Mouse (Mus musculus): Measurements from ENCODE around the gene Map2k6.

The Map2k6 gene

DNA sequence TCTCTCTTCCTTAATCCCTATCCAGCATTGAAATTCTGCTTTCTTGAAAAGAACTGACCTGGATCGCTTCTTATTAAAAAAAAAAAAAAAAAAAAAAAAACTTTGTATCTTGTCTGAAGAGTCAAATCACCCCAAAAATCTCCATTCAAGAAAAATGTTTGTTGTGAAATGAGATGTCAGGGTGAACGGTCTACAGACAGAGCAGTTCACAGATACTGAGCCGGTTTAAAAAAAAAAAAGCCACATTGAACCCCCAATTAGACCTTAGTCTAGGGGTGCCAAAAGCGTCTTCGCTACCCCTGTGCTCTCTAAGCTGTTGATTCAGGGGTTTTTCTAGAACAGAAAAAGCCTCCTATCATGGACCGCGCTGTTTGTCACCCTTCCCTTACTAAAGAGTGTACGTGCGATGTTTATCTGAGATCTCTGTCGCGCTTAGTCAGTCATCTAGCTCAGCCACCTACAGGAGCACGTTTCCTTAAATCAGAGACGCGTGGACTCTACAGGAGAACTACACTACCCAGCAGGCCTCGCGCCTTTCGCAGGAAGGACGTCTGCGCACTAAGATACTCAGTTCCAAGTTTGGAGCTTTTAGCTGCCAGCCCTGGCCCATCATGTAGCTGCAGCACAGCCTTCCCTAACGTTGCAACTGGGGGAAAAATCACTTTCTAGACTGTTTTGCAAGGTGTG lies at the start of gene Map2k6:
TSS of gene Map2k6 (plus strand) at position 570 of the 687 bp plus-strand sequence.
- in situ Hi-C loops (cut with MboI; ENCODE audit: low pct_unique_long_range_greater_than_20kb in 1 of 2, low sequenced_read_pairs in 2 of 2, unreplicated experiment in 1 of 2), result no loop called here

GRCm38 (mm10) chr11:110354261-110354660 lies 44.7 kb upstream of the Map2k6 start:
- in situ Hi-C loops (cut with MboI; ENCODE audit: low pct_unique_long_range_greater_than_20kb in 1 of 2, low sequenced_read_pairs in 2 of 2, unreplicated experiment in 1 of 2), result loop anchor here in 1 of 2 experiments (10.0 to 25.0 kb wide), 2 partner anchors 69 to 708 kb away; partner anchors contain the start of gene Kcnj2

- in situ Hi-C loops (cut with MboI; ENCODE audit: low pct_unique_long_range_greater_than_20kb in 1 of 2, low sequenced_read_pairs in 2 of 2, unreplicated experiment in 1 of 2), result loop anchor here in 1 of 2 experiments (10.0 to 25.0 kb wide), 2 partner anchors 70 to 707 kb away; partner anchors contain the start of gene Kcnj2
Measured at GRCm38 (mm10) chr11:110355131-110355530, 43.8 kb upstream of the Map2k6 start.

GRCm38 (mm10) chr11:110357756-110358551 lies 41.0 kb upstream of the Map2k6 start:
- in situ Hi-C loops (cut with MboI; ENCODE audit: low pct_unique_long_range_greater_than_20kb in 1 of 2, low sequenced_read_pairs in 2 of 2, unreplicated experiment in 1 of 2), result loop anchor here in 1 of 2 experiments (10.0 to 25.0 kb wide), 2 partner anchors 73 to 704 kb away; partner anchors contain the start of gene Kcnj2

GRCm38 (mm10) chr11:110365016-110365415 lies 33.9 kb upstream of the Map2k6 start:
- in situ Hi-C loops (cut with MboI; ENCODE audit: low pct_unique_long_range_greater_than_20kb in 1 of 2, low sequenced_read_pairs in 2 of 2, unreplicated experiment in 1 of 2), result loop anchor here (10.0 to 25.0 kb wide), 2 partner anchors 130 to 697 kb away; partner anchors contain the start of gene Kcnj2 (in 1 of the 2)

GRCm38 (mm10) chr11:110366902-110367301 lies 32.0 kb upstream of the Map2k6 start:
- in situ Hi-C loops (cut with MboI; ENCODE audit: low pct_unique_long_range_greater_than_20kb in 1 of 2, low sequenced_read_pairs in 2 of 2, unreplicated experiment in 1 of 2), result loop anchor here (10.0 to 25.0 kb wide), 2 partner anchors 128 to 695 kb away; partner anchors contain the start of gene Kcnj2 (in 1 of the 2)

- in situ Hi-C loops (cut with MboI; ENCODE audit: low pct_unique_long_range_greater_than_20kb in 1 of 2, low sequenced_read_pairs in 2 of 2, unreplicated experiment in 1 of 2), result loop anchor here (10.0 to 25.0 kb wide), 2 partner anchors 127 to 695 kb away; partner anchors contain the start of gene Kcnj2 (in 1 of the 2)
Measured at GRCm38 (mm10) chr11:110367638-110368037, 31.3 kb upstream of the Map2k6 start.

- in situ Hi-C loops (cut with MboI; ENCODE audit: low pct_unique_long_range_greater_than_20kb in 1 of 2, low sequenced_read_pairs in 2 of 2, unreplicated experiment in 1 of 2), result loop anchor here (10.0 to 25.0 kb wide), 2 partner anchors 125 to 693 kb away; partner anchors contain the start of gene Kcnj2 (in 1 of the 2)
Measured at GRCm38 (mm10) chr11:110369312-110370019, 29.5 kb upstream of the Map2k6 start.

- in situ Hi-C loops (cut with MboI; ENCODE audit: low pct_unique_long_range_greater_than_20kb in 1 of 2, low sequenced_read_pairs in 2 of 2, unreplicated experiment in 1 of 2), result loop anchor here in 1 of 2 experiments (25.0 kb wide), 1 partner anchor 690 kb away; the partner anchor contains the start of gene Kcnj2
Measured at GRCm38 (mm10) chr11:110371827-110372226, 27.1 kb upstream of the Map2k6 start.

DNA sequence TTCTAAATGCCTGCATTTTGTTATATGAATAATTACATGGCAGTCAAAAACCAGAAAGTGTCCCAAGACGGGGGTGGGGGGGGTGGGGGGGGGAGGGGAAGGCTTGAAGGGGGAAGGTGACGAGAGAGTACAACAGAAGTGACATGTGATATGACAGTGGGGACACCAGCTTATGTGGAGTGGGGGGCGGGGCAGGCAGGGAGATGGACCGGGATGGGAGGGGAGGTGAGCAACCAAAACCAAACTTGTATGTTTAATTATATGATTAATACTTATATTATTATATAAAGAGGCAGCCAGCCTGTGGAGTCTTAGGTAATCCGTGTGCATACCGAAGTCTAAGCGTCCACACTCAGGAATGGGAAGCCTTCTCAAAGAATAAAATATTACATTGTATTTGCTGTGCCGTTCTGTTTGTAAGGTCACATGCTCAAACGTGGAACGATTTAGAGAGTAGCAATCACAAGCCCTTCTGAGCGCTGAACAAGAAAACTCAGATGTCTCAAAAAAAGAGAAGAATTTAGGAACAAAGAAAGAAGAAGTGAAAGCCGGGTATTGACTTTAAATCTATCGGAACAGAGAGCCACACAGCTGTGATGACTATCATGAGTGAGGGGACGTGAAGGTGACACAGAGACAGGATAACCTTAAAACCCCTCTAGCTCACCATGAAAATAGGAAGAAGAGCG lies 26.5 kb upstream of the Map2k6 start:
- in situ Hi-C loops (cut with MboI; ENCODE audit: low pct_unique_long_range_greater_than_20kb in 1 of 2, low sequenced_read_pairs in 2 of 2, unreplicated experiment in 1 of 2), result loop anchor here in 1 of 2 experiments (25.0 kb wide), 1 partner anchor 690 kb away; the partner anchor contains the start of gene Kcnj2

GRCm38 (mm10) chr11:110374036-110374435 lies 24.9 kb upstream of the Map2k6 start:
- in situ Hi-C loops (cut with MboI; ENCODE audit: low pct_unique_long_range_greater_than_20kb in 1 of 2, low sequenced_read_pairs in 2 of 2, unreplicated experiment in 1 of 2), result loop anchor here in 1 of 2 experiments (25.0 kb wide), 1 partner anchor 688 kb away; the partner anchor contains the start of gene Kcnj2

DNA sequence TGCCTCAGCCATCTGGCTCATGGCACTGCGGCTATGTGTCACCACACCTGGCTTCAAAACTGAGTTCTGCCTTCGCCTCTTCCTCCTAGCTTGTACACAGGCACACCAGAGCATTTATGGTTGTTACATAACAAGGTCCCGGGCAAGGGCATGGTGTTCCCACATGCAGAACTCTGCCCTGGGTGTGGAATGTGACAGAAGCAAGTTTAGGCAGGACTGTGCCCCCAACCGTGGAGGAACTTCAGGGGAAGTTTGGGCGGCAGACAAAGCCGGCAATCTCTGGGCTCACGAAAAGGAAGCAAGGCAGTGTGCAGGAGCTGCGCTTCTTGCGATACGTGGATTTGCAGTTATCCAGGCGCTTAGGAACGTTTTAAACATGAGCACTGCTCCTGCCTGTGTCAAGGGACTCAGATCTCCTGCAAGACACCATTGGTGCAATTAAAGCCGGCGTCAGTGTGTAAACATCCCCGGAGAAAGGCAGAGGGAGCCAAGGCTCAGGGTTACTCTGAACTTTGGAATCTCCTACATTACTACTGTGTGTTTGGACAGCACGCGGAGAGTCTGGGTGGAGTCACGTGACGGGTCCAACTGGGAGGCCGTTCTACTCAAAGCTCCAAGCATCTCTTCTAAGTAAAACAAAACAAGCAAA lies 19.1 kb upstream of the Map2k6 start:
- in situ Hi-C loops (cut with MboI; ENCODE audit: low pct_unique_long_range_greater_than_20kb in 1 of 2, low sequenced_read_pairs in 2 of 2, unreplicated experiment in 1 of 2), result no loop called here

DNA sequence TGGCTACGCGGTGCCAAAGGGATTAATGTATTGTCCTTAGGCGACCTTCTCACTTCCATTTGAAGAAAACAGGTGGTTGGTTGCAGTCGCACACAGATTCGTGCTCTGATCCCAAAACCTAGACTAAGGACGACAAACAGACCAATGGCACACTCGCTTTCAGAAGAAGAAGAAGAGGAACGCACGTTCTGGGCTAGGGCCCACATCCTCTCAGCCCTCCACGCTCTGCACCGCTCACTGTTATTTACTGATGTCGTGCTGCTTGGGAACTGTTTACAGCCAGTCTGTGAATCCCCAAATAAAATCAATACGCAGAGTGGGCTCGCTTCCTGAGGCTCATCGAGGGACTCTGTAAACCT lies 18.6 kb upstream of the Map2k6 start:
- in situ Hi-C loops (cut with MboI; ENCODE audit: low pct_unique_long_range_greater_than_20kb in 1 of 2, low sequenced_read_pairs in 2 of 2, unreplicated experiment in 1 of 2), result no loop called here

GRCm38 (mm10) chr11:110385487-110385886 lies 13.4 kb upstream of the Map2k6 start:
- in situ Hi-C loops (cut with MboI; ENCODE audit: low pct_unique_long_range_greater_than_20kb in 1 of 2, low sequenced_read_pairs in 2 of 2, unreplicated experiment in 1 of 2), result no loop called here

DNA sequence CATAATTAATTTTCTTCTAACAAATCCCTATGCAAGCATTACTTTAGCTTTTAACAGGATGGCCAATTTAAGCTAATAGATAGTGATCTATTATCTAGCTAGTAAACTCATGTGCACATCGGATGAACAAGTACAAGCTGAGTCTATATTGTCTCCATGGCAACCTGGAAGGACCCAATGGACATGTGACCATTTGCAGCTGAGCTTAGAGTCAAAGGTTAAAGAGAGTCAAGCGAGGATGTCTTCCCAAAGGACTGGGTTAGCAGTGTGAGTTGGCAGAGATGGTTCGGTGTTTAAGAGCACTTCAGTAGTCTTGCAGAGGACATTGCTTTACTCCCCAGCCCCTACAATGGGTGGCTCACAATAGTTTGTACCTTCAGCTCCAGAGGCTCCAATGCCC lies 6.2 kb upstream of the Map2k6 start:
- in situ Hi-C loops (cut with MboI; ENCODE audit: low pct_unique_long_range_greater_than_20kb in 1 of 2, low sequenced_read_pairs in 2 of 2, unreplicated experiment in 1 of 2), result no loop called here

GRCm38 (mm10) chr11:110394788-110395452 lies 4.0 kb upstream of the Map2k6 start:
- in situ Hi-C loops (cut with MboI; ENCODE audit: low pct_unique_long_range_greater_than_20kb in 1 of 2, low sequenced_read_pairs in 2 of 2, unreplicated experiment in 1 of 2), result no loop called here

GRCm38 (mm10) chr11:110396085-110396484 lies 2.8 kb upstream of the Map2k6 start:
- in situ Hi-C loops (cut with MboI; ENCODE audit: low pct_unique_long_range_greater_than_20kb in 1 of 2, low sequenced_read_pairs in 2 of 2, unreplicated experiment in 1 of 2), result no loop called here

All from mouse embryonic stem cell (cell line).